Mouse (Mus musculus): ENCODE results near the gene Yars.

GRCm38 (mm10) chr4:129266821-129267220, 77.3 kb downstream of the Yars start:
- no peak for TF ChIP-seq GABPA (IDR thresholded peaks at IDR 0.05; ENCODE audit: low read depth, low read length)
- TF ChIP-seq KAT2A (conservative IDR thresholded peaks at IDR 0.05; ENCODE audit: low read depth, low read length): no peak
- no peak for TF ChIP-seq POLR2A (IDR thresholded peaks at IDR 0.05; ENCODE audit: control insufficient read depth in 1 of 2, insufficient read depth in 1 of 2, low read depth in 1 of 2, low read length in 2 of 2, poor library complexity in 1 of 2)
- TF ChIP-seq ZMIZ1 (IDR thresholded peaks at IDR 0.05; ENCODE audit: low read depth, low read length): no peak

All from MEL (cell line).